Mouse (Mus musculus) central nervous system, embryonic 11.5 days (tissue): Measurements from ENCODE around the gene Tm2d3. TPM values are rescaled to one million over a fixed set of nuclear protein-coding genes. Genes with fewer than 3 reads are reported as not detected.

Source experiments
- polyA plus RNA-seq: library from polyadenylated mRNA; depleted of rRNA; stranded (reverse); fragments of >200 nt; gene quantifications from 2 replicates; pipeline ENCODE4 v1.2.3, GENCODE M21; 2012; rRNA removed

The Tm2d3 gene
- 64.6 and 82.3 TPM in 2 replicates for polyA plus RNA-seq

GRCm38 (mm10) chr7:65690869-65691268 lies at the start of gene Tm2d3:
Tm2d3 (plus strand) TSS chr7:65691169.

GRCm38 (mm10) chr7:65644643-65645351 lies 46.2 kb upstream of the Tm2d3 start, which contains the start of gene Tarsl2:
Tarsl2 (plus strand) TSS chr7:65644898.

Other genes starting within 250 kb of the Tm2d3 start
- gene Tjp1, start 163.4 kb upstream of the Tm2d3 start, polyA plus RNA-seq, result 40.0 and 41.5 TPM in 2 replicates
- 9.0 and 10.4 TPM in 2 replicates for gene Tarsl2, start 46.3 kb upstream of the Tm2d3 start, polyA plus RNA-seq
- gene Pcsk6, start 170.6 kb downstream of the Tm2d3 start, polyA plus RNA-seq, result 3.4 and 6.0 TPM in 2 replicates